Comparison of ENCODE assay signal across 18 mouse cellular contexts in the genomic region with DNA sequence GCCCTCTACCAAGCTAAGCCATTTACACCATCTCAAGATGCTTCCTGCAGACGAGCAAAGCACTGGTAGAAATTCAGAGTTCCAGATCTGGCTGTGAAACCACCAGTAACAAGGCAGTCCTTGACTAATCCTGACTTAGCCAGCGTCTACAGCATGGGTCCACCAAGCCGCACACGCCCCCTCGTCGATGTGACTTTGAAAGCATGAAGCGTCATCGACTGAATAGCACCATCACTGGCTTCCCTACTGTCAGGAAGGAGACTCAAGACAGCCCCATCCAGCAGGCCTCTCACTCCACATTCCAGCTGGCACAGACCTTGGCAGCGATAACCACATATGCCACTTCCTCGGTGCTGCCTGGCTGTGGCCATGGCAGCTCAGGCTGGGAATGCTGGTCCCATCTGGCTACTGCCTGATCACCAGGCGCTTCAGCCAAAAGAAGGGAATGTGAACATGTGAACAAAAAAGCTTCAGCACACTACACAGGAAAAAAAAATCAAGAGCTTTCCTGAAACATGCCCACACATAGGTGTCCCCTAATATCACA.
A peak's percentile ranks its signal among the peaks of the same experiment; 100 is the strongest.
DNase-seq lines count a peak whose midpoint lies in the region; ATAC-seq and TF ChIP-seq lines count a peak whose summit lies in the region.
"Had no signal": no experiment of that assay in that cellular context is flagged by ENCODE, and none has a peak within 500 bp of the region (broad histone marks: within the 10 kb centered on the region; RNA-seq: fewer than 3 reads in every experiment).

No protein-coding gene starts in this region.

- peak overlapping the region; percentile 41; the same call in 1 of the 2 replicates for H3K27ac ChIP-seq in forebrain, embryonic 15.5 days (replicated peaks)
- no peak overlapping the region for H3K27ac ChIP-seq in forebrain, embryonic 10.5 days
- no peak overlapping the region for H3K27ac ChIP-seq in heart, adult 2 months
- H3K27ac ChIP-seq in liver, postnatal 0 days (ENCODE audit: low read depth), result no peak overlapping the region
- H3K27ac ChIP-seq: liver, embryonic 12.5 days; midbrain, embryonic 10.5 days had no signal

- H3K79me2 ChIP-seq in heart, adult 2 months (replicated peaks; ENCODE audit: control insufficient read depth, insufficient read depth, low read length), result no peaks in the 10 kb centered on the region

- no peak overlapping the region for H3K4me2 ChIP-seq in forebrain, embryonic 15.5 days (replicated peaks)
- H3K4me2 ChIP-seq in liver, postnatal 0 days (ENCODE audit: low read depth, low read length), result no peak overlapping the region
- H3K4me2 ChIP-seq: heart, embryonic 11.5 days; liver, embryonic 12.5 days had no signal

- TF ChIP-seq CTCF in heart, adult 2 months (IDR thresholded peaks at IDR 0.05), result no peak
- TF ChIP-seq CTCF in liver, postnatal 0 days (IDR thresholded peaks at IDR 0.05; ENCODE audit: low read depth), result no peak

- no peaks in the 10 kb centered on the region for H3K9me3 ChIP-seq in forebrain, embryonic 15.5 days
- no peaks in the 10 kb centered on the region for H3K9me3 ChIP-seq in forebrain, embryonic 10.5 days
- H3K9me3 ChIP-seq in liver, postnatal 0 days (ENCODE audit: low read length), result no peaks in the 10 kb centered on the region
- H3K9me3 ChIP-seq: liver, embryonic 12.5 days; midbrain, embryonic 10.5 days had no signal

- H3K9ac ChIP-seq in forebrain, embryonic 15.5 days (replicated peaks), result no peak overlapping the region
- H3K9ac ChIP-seq in heart, adult 2 months (ENCODE audit: low read depth, low read length), result no peak overlapping the region
- H3K9ac ChIP-seq in liver, postnatal 0 days (replicated peaks), result no peak overlapping the region
- H3K9ac ChIP-seq: liver, embryonic 12.5 days had no signal

- no peak overlapping the region for H3K4me3 ChIP-seq in forebrain, embryonic 15.5 days
- H3K4me3 ChIP-seq in forebrain, embryonic 10.5 days, result no peak overlapping the region
- no peak overlapping the region for H3K4me3 ChIP-seq in heart, adult 2 months
- no peak overlapping the region for H3K4me3 ChIP-seq in liver, postnatal 0 days (ENCODE audit: low read depth, low read length)
- H3K4me3 ChIP-seq: liver, embryonic 12.5 days; midbrain, embryonic 10.5 days had no signal

- no peak for TF ChIP-seq EP300 in heart, adult 2 months (IDR thresholded peaks at IDR 0.05; ENCODE audit: insufficient read depth, low read depth, low read length)
- TF ChIP-seq EP300 in liver, postnatal 0 days (IDR thresholded peaks at IDR 0.05; ENCODE audit: low read depth), result no peak

- 66% methylated on average over 11 of the region's 11 CpGs for WGBS in forebrain, embryonic 15.5 days
- 90% methylated on average over 11 of the region's 11 CpGs for WGBS in forebrain, embryonic 10.5 days
- 83% methylated on average over 11 of the region's 11 CpGs for WGBS in heart, adult 2 months
- WGBS in liver, postnatal 0 days (ENCODE audit: insufficient replicate concordance), result 86% methylated on average over 11 of the region's 11 CpGs

- H3K36me3 ChIP-seq in forebrain, embryonic 15.5 days, result no peaks in the 10 kb centered on the region
- no peaks in the 10 kb centered on the region for H3K36me3 ChIP-seq in forebrain, embryonic 10.5 days (replicated peaks)
- no peaks in the 10 kb centered on the region for H3K36me3 ChIP-seq in heart, adult 2 months (ENCODE audit: control insufficient read depth, insufficient read depth, low read length)
- H3K36me3 ChIP-seq in liver, postnatal 0 days (replicated peaks; ENCODE audit: insufficient read depth, low read length), result no peaks in the 10 kb centered on the region
- H3K36me3 ChIP-seq: liver, embryonic 12.5 days; midbrain, embryonic 10.5 days had no signal

- peaks cover 4% of the 10 kb centered on the region; the same call in 1 of the 2 replicates for H3K4me1 ChIP-seq in forebrain, embryonic 15.5 days
- peaks cover 9% of the 10 kb centered on the region for H3K4me1 ChIP-seq in forebrain, embryonic 10.5 days
- no peaks in the 10 kb centered on the region for H3K4me1 ChIP-seq in heart, adult 2 months (ENCODE audit: control insufficient read depth, insufficient read depth, low read length)
- H3K4me1 ChIP-seq in liver, postnatal 0 days (ENCODE audit: insufficient read depth), result no peaks in the 10 kb centered on the region
- H3K4me1 ChIP-seq: liver, embryonic 12.5 days; midbrain, embryonic 10.5 days had no signal

- peak; percentile 90 for ATAC-seq in forebrain, embryonic 15.5 days (replicated peaks)
- ATAC-seq in liver, postnatal 0 days, result no peak
- ATAC-seq: liver, embryonic 12.5 days had no signal

- no peak for DNase-seq in forebrain, embryonic 10.5 days (ENCODE audit: extremely low spot score, low spot score)
- DNase-seq in right cerebral cortex, adult 18-20 months, result peak; percentile 29
- DNase-seq in right cerebral cortex, postnatal 25 days, result no peak
- DNase-seq in cerebellum, postnatal 10 days, result peak; percentile 85 to 87
- DNase-seq in layer of hippocampus, postnatal 14 days (ENCODE audit: low spot score in 2 of 2), result peak; percentile 37 to 77
- no peak for DNase-seq in heart, adult 2 months
- no peak for DNase-seq in liver, postnatal 0 days
- DNase-seq: adrenal gland, postnatal 10 days; gastrocnemius, postnatal 14 days; heart, postnatal 36 days; kidney, adult 2 months; kidney, postnatal 4 days; lung, postnatal 14 days; spleen, adult 18-20 months had no signal

- intact Hi-C loops in heart, adult 2 months (cut with DNase I), result no loop called here

- no peak for TF ChIP-seq POLR2A in heart, adult 2 months (IDR thresholded peaks at IDR 0.05; ENCODE audit: insufficient read depth, low read depth, low read length)

- H3K27me3 ChIP-seq in forebrain, embryonic 15.5 days, result no peaks in the 10 kb centered on the region
- no peaks in the 10 kb centered on the region for H3K27me3 ChIP-seq in forebrain, embryonic 10.5 days (ENCODE audit: poor library complexity, severe bottlenecking)
- no peaks in the 10 kb centered on the region for H3K27me3 ChIP-seq in heart, adult 2 months (ENCODE audit: control insufficient read depth, insufficient read depth, low read length)
- H3K27me3 ChIP-seq in liver, postnatal 0 days (ENCODE audit: insufficient read depth, low read length), result no peaks in the 10 kb centered on the region
- H3K27me3 ChIP-seq: liver, embryonic 12.5 days had no signal

Comparison
In these comparisons a context has a peak if more than half of its experiments do, and no peak if none do; other contexts are left out.
1. DNase-seq: peak in right cerebral cortex, adult 18-20 months (single experiment), cerebellum, postnatal 10 days (2 of 2) and layer of hippocampus, postnatal 14 days (2 of 2); none in forebrain, embryonic 10.5 days (single experiment), right cerebral cortex, postnatal 25 days (single experiment), heart, adult 2 months (0 of 2) and liver, postnatal 0 days (single experiment).